Mouse (Mus musculus): ENCODE data around the gene Vhl. TPM values are rescaled to one million over a fixed set of nuclear protein-coding genes. Genes with fewer than 3 reads are reported as not detected.
"Not testable (repeated sequence)": the region's sequence is repeated elsewhere in the genome, so short reads cannot be mapped to it uniquely, and the experiment has no call there.

The Vhl gene
- polyA plus RNA-seq, 1 experiment from 2014 or later: 44.4 TPM

DNA sequence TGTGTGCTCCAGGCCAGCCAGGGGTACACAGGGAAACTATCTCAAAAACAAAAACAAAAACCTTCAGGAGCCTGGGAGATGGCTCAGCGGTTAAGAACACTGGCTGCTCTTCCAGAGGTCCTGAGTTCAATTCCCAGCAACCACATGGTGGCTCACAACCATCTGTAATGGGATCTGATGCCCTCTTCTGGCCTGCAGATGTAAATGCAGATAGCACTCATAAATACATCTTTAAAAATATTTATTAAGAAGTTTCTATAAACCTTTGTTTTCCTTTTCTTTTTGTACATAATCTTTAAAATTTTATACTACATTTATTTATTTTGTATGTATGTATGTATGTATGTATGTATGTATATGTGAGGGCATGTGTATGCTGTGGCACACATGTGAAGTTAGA is 48.3 kb downstream of the Vhl start:
- DNase-seq (ENCODE audit: low spot score); H3K27me3 ChIP-seq (ENCODE audit: low read depth, poor library complexity, severe bottlenecking); H3K36me3 ChIP-seq; H3K4me3 ChIP-seq; H3K9me3 ChIP-seq (replicated peaks); H3K27ac ChIP-seq (replicated peaks): not testable (repeated sequence)
- peaks cover 11% of the 10 kb centered on the region for H3K4me1 ChIP-seq
- 88% methylated on average over 1 of the region's 1 CpGs for WGBS

- WGBS: 84% methylated on average over 6 of the region's 6 CpGs
- no peak for DNase-seq (ENCODE audit: low spot score)
- Histone ChIP-seq H3K4me1 (peaks cover 7% of the 10 kb centered on the region), H3K27me3 (ENCODE audit: low read depth, poor library complexity, severe bottlenecking) (no peaks in the 10 kb centered on the region), H3K4me3 (no peak overlapping the region), H3K36me3 (no peaks in the 10 kb centered on the region), H3K9me3 (replicated peaks) (no peaks in the 10 kb centered on the region), H3K27ac (replicated peaks) (no peak overlapping the region)
Observed at GRCm38 (mm10) chr6:113672989-113673388, 49.2 kb downstream of the Vhl start.

- Histone ChIP-seq H3K9me3 (replicated peaks) (no peaks in the 10 kb centered on the region), H3K27ac (replicated peaks) (no peak overlapping the region), H3K27me3 (ENCODE audit: low read depth, poor library complexity, severe bottlenecking) (no peaks in the 10 kb centered on the region), H3K4me3 (no peak overlapping the region), H3K36me3 (no peaks in the 10 kb centered on the region), H3K4me1 (peaks cover 7% of the 10 kb centered on the region; the same call in 1 of the 2 replicates)
- DNase-seq (ENCODE audit: low spot score): no peak
- WGBS: 87% methylated on average over 4 of the region's 4 CpGs
Observed at GRCm38 (mm10) chr6:113675234-113675633, 51.5 kb downstream of the Vhl start.

DNA sequence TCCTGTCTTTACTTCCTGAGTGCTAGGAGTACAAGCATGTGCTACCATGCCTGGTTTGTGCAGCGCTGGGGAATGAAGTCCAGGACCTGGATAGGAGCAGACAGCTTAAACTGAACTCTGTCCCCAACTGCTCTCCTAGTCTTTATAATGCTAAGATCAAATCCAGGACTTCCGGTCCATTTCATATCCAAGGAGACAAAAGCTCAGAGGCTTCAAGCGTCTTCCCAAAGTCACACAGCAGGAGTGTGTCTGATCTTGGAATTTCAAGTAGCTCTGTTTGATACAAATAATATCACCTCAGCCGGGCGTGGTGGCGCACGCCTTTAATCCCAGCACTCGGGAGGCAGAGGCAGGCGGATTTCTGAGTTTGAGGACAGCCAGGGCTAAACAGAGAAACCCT is 52.2 kb downstream of the Vhl start:
- H3K4me3 ChIP-seq: no peak overlapping the region
- H3K36me3 ChIP-seq: no peaks in the 10 kb centered on the region
- no peak for DNase-seq (ENCODE audit: low spot score)
- no peaks in the 10 kb centered on the region for H3K9me3 ChIP-seq (replicated peaks)
- 94% methylated on average over 9 of the region's 9 CpGs for WGBS
- H3K27ac ChIP-seq (replicated peaks): no peak overlapping the region
- peaks cover 7% of the 10 kb centered on the region; the same call in 1 of the 2 replicates for H3K4me1 ChIP-seq
- H3K27me3 ChIP-seq (ENCODE audit: low read depth, poor library complexity, severe bottlenecking): no peaks in the 10 kb centered on the region

DNA sequence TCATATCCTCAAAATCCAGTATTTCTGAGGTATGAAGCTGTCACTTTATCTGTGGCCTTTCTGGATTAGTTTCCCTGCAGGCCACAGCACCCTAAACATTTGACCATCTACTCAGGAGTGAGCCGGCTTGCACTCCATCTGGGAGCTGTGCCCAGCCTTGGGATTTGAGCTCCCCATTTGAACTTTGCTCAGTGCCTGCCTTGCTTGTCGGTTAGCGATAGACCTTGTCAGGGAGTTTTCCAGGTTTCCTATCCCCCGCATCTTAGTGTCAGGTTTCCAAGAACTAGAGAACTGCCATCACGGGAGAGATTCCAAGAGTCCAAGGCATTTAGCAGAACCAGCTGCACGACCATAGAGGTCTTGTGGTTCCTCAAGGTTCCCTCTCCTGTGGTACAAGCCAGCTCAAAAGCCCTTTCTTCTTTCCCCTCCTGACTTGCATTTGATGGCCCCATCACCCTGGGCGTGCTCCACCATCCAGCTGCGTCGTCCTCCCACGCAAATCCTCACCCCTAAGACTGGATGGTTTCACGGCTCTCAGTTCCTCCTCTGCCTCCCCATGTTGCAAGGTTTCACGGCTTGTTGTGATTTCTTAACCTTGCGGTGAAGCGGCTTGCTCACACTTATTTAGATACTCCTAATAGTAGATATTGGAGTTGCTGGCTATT is 53.4 kb downstream of the Vhl start:
- Histone ChIP-seq H3K27ac (replicated peaks) (no peak overlapping the region), H3K4me1 (peaks cover 7% of the 10 kb centered on the region; the same call in 1 of the 2 replicates), H3K9me3 (replicated peaks) (no peaks in the 10 kb centered on the region), H3K4me3 (no peak overlapping the region), H3K36me3 (no peaks in the 10 kb centered on the region), H3K27me3 (ENCODE audit: low read depth, poor library complexity, severe bottlenecking) (no peaks in the 10 kb centered on the region)
- no peak for DNase-seq (ENCODE audit: low spot score)
- 82% methylated on average over 14 of the region's 14 CpGs for WGBS

- H3K4me1 ChIP-seq: peaks cover 7% of the 10 kb centered on the region; the same call in 1 of the 2 replicates
- H3K27me3 ChIP-seq (ENCODE audit: low read depth, poor library complexity, severe bottlenecking): no peaks in the 10 kb centered on the region
- no peak overlapping the region for H3K27ac ChIP-seq (replicated peaks)
- 81% methylated on average over 14 of the region's 14 CpGs for WGBS
- DNase-seq (ENCODE audit: low spot score): no peak
- no peaks in the 10 kb centered on the region for H3K36me3 ChIP-seq
- no peak overlapping the region for H3K4me3 ChIP-seq
- H3K9me3 ChIP-seq (replicated peaks): no peaks in the 10 kb centered on the region
Observed at GRCm38 (mm10) chr6:113678246-113679012, 54.7 kb downstream of the Vhl start.

DNA sequence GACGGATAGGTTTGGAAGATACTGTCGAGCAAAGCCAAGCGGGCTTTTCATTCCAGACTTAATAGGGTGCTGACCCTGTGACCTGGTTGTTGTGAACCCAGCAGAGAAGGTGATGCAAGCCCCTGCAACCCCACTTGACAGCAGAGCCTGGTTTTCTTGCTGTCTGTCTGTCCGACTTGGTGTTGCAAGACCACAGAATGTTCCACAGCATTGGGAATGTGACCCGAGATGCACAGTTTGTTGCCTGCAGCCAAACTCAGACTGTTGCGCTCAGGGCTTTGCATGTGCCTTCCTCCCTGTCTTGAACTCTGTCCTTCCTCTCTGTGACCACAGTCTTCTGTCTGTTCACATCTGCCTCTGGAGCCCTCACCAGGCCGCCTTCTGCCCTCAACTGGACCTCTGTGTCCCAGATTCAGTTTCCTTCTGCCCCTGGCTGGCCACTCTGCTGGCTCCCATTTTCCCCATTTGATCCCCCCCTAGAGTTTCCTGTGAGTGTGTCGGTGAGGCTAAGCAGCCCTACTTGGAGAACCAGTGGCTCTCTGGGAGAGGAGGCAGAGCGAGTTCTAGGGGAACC is 56.3 kb downstream of the Vhl start:
- peaks cover 7% of the 10 kb centered on the region; the same call in 1 of the 2 replicates for H3K4me1 ChIP-seq
- H3K27me3 ChIP-seq (ENCODE audit: low read depth, poor library complexity, severe bottlenecking): no peaks in the 10 kb centered on the region
- no peak for DNase-seq (ENCODE audit: low spot score)
- 85% methylated on average over 9 of the region's 9 CpGs for WGBS
- H3K27ac ChIP-seq (replicated peaks): no peak overlapping the region
- H3K4me3 ChIP-seq: no peak overlapping the region
- H3K9me3 ChIP-seq (replicated peaks): no peaks in the 10 kb centered on the region
- H3K36me3 ChIP-seq: no peaks in the 10 kb centered on the region

Other genes with a start within 250 kb of the Vhl start
- 59.2 and 62.9 TPM in 2 replicates for gene Tada3, start 246.1 kb upstream of the Vhl start, polyA plus RNA-seq (2016; fragmentation: Nextera tagmentation; extraction: Ambion mirVana)
- 379 and 381 TPM in 2 replicates for gene Arpc4, start 245.8 kb upstream of the Vhl start, polyA plus RNA-seq (2016; fragmentation: Nextera tagmentation; extraction: Ambion mirVana)
- 5.9 and 6.7 TPM in 2 replicates for gene Ttll3, start 234.7 kb upstream of the Vhl start, polyA plus RNA-seq (2016; fragmentation: Nextera tagmentation; extraction: Ambion mirVana)
- gene Rpusd3, start 204.6 kb upstream of the Vhl start, polyA plus RNA-seq (2016; fragmentation: Nextera tagmentation; extraction: Ambion mirVana): 36.3 and 43.4 TPM in 2 replicates
- not detected in 2 replicates for gene Cidec, start 188.2 kb upstream of the Vhl start, polyA plus RNA-seq (2016; fragmentation: Nextera tagmentation; extraction: Ambion mirVana)
- 90.0 and 93.5 TPM in 2 replicates for gene Jagn1, start 181.4 kb upstream of the Vhl start, polyA plus RNA-seq (2016; fragmentation: Nextera tagmentation; extraction: Ambion mirVana)
- gene Il17re, start 165.5 kb upstream of the Vhl start, polyA plus RNA-seq (2016; fragmentation: Nextera tagmentation; extraction: Ambion mirVana): 1.1 and 1.4 TPM in 2 replicates
- gene Il17rc, start 152.5 kb upstream of the Vhl start, polyA plus RNA-seq (2016; fragmentation: Nextera tagmentation; extraction: Ambion mirVana): 4.4 and 5.3 TPM in 2 replicates
- gene Creld1, start 140.7 kb upstream of the Vhl start, polyA plus RNA-seq (2016; fragmentation: Nextera tagmentation; extraction: Ambion mirVana): 43.0 and 45.4 TPM in 2 replicates
- 2.0 and 2.3 TPM in 2 replicates for gene Prrt3, start 122.0 kb upstream of the Vhl start, polyA plus RNA-seq (2016; fragmentation: Nextera tagmentation; extraction: Ambion mirVana)
- gene Emc3, start 92.3 kb upstream of the Vhl start, polyA plus RNA-seq (2016; fragmentation: Nextera tagmentation; extraction: Ambion mirVana): 82.0 and 83.4 TPM in 2 replicates
- gene Fancd2, start 92.3 kb upstream of the Vhl start, polyA plus RNA-seq (2016; fragmentation: Nextera tagmentation; extraction: Ambion mirVana): 18.1 and 18.2 TPM in 2 replicates
- 0.17 and 0.52 TPM in 2 replicates for gene Fancd2os, start 23.2 kb upstream of the Vhl start, polyA plus RNA-seq (2016; fragmentation: Nextera tagmentation; extraction: Ambion mirVana)
- 210 and 217 TPM in 2 replicates for gene Brk1, start 19.2 kb upstream of the Vhl start, polyA plus RNA-seq (2016; fragmentation: Nextera tagmentation; extraction: Ambion mirVana)
- gene Irak2, start 14.5 kb downstream of the Vhl start, polyA plus RNA-seq (2016; fragmentation: Nextera tagmentation; extraction: Ambion mirVana): 2.6 and 3.0 TPM in 2 replicates
- 0.54 and 0.76 TPM in 2 replicates for gene Tatdn2, start 73.1 kb downstream of the Vhl start, polyA plus RNA-seq (2016; fragmentation: Nextera tagmentation; extraction: Ambion mirVana)
- not detected in 2 replicates for gene Ghrl, start 95.9 kb downstream of the Vhl start, polyA plus RNA-seq (2016; fragmentation: Nextera tagmentation; extraction: Ambion mirVana)
- gene Sec13, start 116.8 kb downstream of the Vhl start, polyA plus RNA-seq (2016; fragmentation: Nextera tagmentation; extraction: Ambion mirVana): 281 and 284 TPM in 2 replicates